Mouse (Mus musculus): ENCODE results near the gene Timm22.

- TF ChIP-seq POLR2A (IDR thresholded peaks at IDR 0.05; ENCODE audit: control insufficient read depth, extremely low read depth, insufficient read depth, low read length, poor library complexity) (no peak), CTCF (IDR thresholded peaks at IDR 0.05; ENCODE audit: borderline replicate concordance, control insufficient read depth, extremely low read depth, insufficient read depth, low read length, poor library complexity) (no peak)
Measured at GRCm38 (mm10) chr11:76461696-76462095, 54.9 kb downstream of the Timm22 start.

All from thymus, adult 2 months (tissue).